Comparison of ENCODE assay signal across 8 mouse cellular contexts in the genomic region with DNA sequence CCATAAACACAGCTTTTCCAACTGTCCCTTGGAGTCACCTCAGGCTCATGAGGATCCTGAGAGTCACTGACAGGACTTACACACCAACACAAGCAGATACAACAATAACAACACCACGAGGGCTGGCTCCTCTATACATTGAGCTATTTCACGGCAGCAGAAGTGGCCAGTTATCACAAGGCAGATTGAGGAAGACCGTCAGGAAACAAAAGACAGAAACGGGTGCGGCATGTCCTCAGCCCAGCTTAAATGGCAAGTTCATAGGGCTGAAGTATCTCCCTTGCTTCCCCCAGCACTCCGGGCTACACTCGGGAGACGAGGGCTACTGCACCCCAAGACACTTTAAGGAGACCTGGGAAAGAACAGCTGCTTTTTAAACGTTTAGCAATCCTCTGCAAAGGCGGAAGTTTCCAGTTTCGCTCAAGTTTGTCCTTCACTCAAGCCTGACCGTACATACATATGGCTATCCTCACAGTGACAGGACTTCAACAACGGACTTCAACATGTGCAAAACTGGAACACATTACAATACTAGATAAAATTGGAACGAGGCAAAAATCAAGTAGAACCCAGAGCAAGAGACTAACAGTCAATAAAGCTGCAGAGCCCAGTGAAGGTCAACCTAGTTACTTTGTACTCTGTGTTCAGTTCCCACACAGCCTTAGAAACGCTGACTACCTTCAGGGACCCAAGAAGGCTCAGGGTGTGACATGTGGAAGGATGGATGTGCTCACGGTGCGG. TPM values are rescaled to one million over a fixed set of nuclear protein-coding genes. Genes with fewer than 3 reads are reported as not detected.
DNase-seq lines count a peak whose midpoint lies in the region; TF ChIP-seq lines count a peak whose summit lies in the region.
"Had no signal": no experiment of that assay in that cellular context is flagged by ENCODE, and none has a peak within 500 bp of the region (broad histone marks: within the 10 kb centered on the region; RNA-seq: fewer than 3 reads in every experiment).

No protein-coding gene starts in this region.

- TF ChIP-seq CTCF in CH12.LX (conservative IDR thresholded peaks at IDR 0.05 in 1 of 2, IDR thresholded peaks at IDR 0.05 in 1 of 2; ENCODE audit: low read depth in 2 of 2, low read length in 2 of 2): no peak

- 76% methylated on average over 17 of the region's 17 CpGs for WGBS in hindbrain, embryonic 10.5 days

- H3K4me1 ChIP-seq in CH12.LX (ENCODE audit: control insufficient read depth in 1 of 2, insufficient read depth in 2 of 2): peaks cover 42 to 57% of the 10 kb centered on the region in 2 experiments
- peaks cover 61% of the 10 kb centered on the region for H3K4me1 ChIP-seq in hindbrain, embryonic 10.5 days (replicated peaks)
- peaks cover 50% of the 10 kb centered on the region for H3K4me1 ChIP-seq in megakaryocyte, embryonic 14.5 days

- DNase-seq in CH12.LX (ENCODE audit: extremely low read depth) (no peak), MN1 (ENCODE audit: low spot score) (peak; percentile 16)
- DNase-seq in hindbrain, embryonic 10.5 days (ENCODE audit: low spot score): no peak
- DNase-seq in right cerebral cortex, postnatal 10 days (ENCODE audit: low spot score in 2 of 2): no peak
- no peak for DNase-seq in c-Kit-positive CD71-positive TER-119-positive erythroid progenitor cells, embryonic 14.5 days (ENCODE audit: low spot score)
- DNase-seq in gastrocnemius, postnatal 10 days: no peak
- DNase-seq: cerebellum, adult 9-10 months had no signal

- peak overlapping the region; percentile 68 for H3K27ac ChIP-seq in CH12.LX (ENCODE audit: insufficient read depth, low read depth)
- no peak overlapping the region for H3K27ac ChIP-seq in hindbrain, embryonic 10.5 days

- TF ChIP-seq POLR2A in CH12.LX (IDR thresholded peaks at IDR 0.05; ENCODE audit: low read depth, low read length): peak; percentile 49; the same call in 1 of the 2 replicates

- peaks cover 65% of the 10 kb centered on the region for H3K79me2 ChIP-seq in CH12.LX (replicated peaks; ENCODE audit: control insufficient read depth, extremely low read depth, insufficient read depth, poor library complexity, severe bottlenecking)

- peak overlapping the region; percentile 76 to 98 (median 76) for H3K4me3 ChIP-seq in CH12.LX (replicated peaks in 1 of 3; ENCODE audit: low read depth in 2 of 3, low read length in 2 of 3, poor library complexity in 1 of 3)
- peak overlapping the region; percentile 95 for H3K4me3 ChIP-seq in hindbrain, embryonic 10.5 days
- peak overlapping the region; percentile 89 for H3K4me3 ChIP-seq in megakaryocyte, embryonic 14.5 days (replicated peaks)

- dilution Hi-C loops in CH12.LX (cut with MboI; ENCODE audit: extremely low pct_ligation_motif_present, extremely low pct_unique_long_range_greater_than_20kb, low sequenced_read_pairs): no loop called here

- no peak; the same call in 1 of the 2 replicates for TF ChIP-seq RAD21 in CH12.LX (IDR thresholded peaks at IDR 0.05; ENCODE audit: low read depth, low read length)

- H3K27me3 ChIP-seq in CH12.LX (replicated peaks): no peaks in the 10 kb centered on the region
- H3K27me3 ChIP-seq in hindbrain, embryonic 10.5 days (ENCODE audit: insufficient read depth, poor library complexity, severe bottlenecking): no peaks in the 10 kb centered on the region
- H3K27me3 ChIP-seq in megakaryocyte, embryonic 14.5 days (replicated peaks): peaks cover 15% of the 10 kb centered on the region

- peak overlapping the region; percentile 99 for H3K9ac ChIP-seq in CH12.LX (ENCODE audit: insufficient read depth, low read depth)

- H3K36me3 ChIP-seq in CH12.LX (replicated peaks in 1 of 2; ENCODE audit: control insufficient read depth in 1 of 2, insufficient read depth in 1 of 2, low read length in 1 of 2): peaks cover 47 to 54% of the 10 kb centered on the region in 2 experiments
- H3K36me3 ChIP-seq in hindbrain, embryonic 10.5 days: peaks cover 42% of the 10 kb centered on the region
- H3K36me3 ChIP-seq in megakaryocyte, embryonic 14.5 days (replicated peaks; ENCODE audit: low read length): peaks cover 46% of the 10 kb centered on the region

- no peak for TF ChIP-seq EP300 in CH12.LX (IDR thresholded peaks at IDR 0.05; ENCODE audit: low read length)

- in situ Hi-C loops in CH12.LX (cut with MboI; ENCODE audit: low pct_ligation_motif_present, low pct_unique_long_range_greater_than_20kb, low sequenced_read_pairs): no loop called here

- H3K9me3 ChIP-seq in CH12.LX (replicated peaks; ENCODE audit: low read length): no peaks in the 10 kb centered on the region
- H3K9me3 ChIP-seq in hindbrain, embryonic 10.5 days: no peaks in the 10 kb centered on the region
- no peaks in the 10 kb centered on the region for H3K9me3 ChIP-seq in megakaryocyte, embryonic 14.5 days

- H3K4me2 ChIP-seq in CH12.LX (ENCODE audit: insufficient read depth, low read depth, poor library complexity, severe bottlenecking): peak overlapping the region; percentile 80

TF ChIP-seq in CH12.LX, 34 proteins besides CTCF, POLR2A, EP300 and RAD21:
- TF ChIP-seq TCF12 (IDR thresholded peaks at IDR 0.05; ENCODE audit: low read depth, low read length) (no peak), GABPA (IDR thresholded peaks at IDR 0.05; ENCODE audit: insufficient replicate concordance, low read depth, low read length) (no peak), MEF2A (IDR thresholded peaks at IDR 0.05; ENCODE audit: borderline replicate concordance, low read depth, low read length) (0 out of 2 replicates have a peak, but pooled peaks have one; percentile 5), SMC3 (IDR thresholded peaks at IDR 0.05; ENCODE audit: low read depth, low read length) (peak; percentile 5; the same call in 1 of the 2 replicates), SIN3A (IDR thresholded peaks at IDR 0.05; ENCODE audit: low read length) (peak; percentile 79), CHD1 (IDR thresholded peaks at IDR 0.05; ENCODE audit: low read depth, low read length) (peak; percentile 31; the same call in 1 of the 2 replicates), MXI1 (IDR thresholded peaks at IDR 0.05; ENCODE audit: low read depth, low read length) (peak; percentile 80; the same call in 1 of the 2 replicates), USF2 (conservative IDR thresholded peaks at IDR 0.05; ENCODE audit: low read depth, low read length) (no peak), HCFC1 (IDR thresholded peaks at IDR 0.05; ENCODE audit: low read depth, low read length) (no peak), POLR2AphosphoS2 (IDR thresholded peaks at IDR 0.05; ENCODE audit: low read depth, low read length) (no peak), PAX5 (IDR thresholded peaks at IDR 0.05; ENCODE audit: low read length) (no peak), ZMIZ1 (IDR thresholded peaks at IDR 0.05; ENCODE audit: low read depth, low read length) (peak; percentile 38; the same call in 1 of the 2 replicates), KAT2A (IDR thresholded peaks at IDR 0.05; ENCODE audit: insufficient replicate concordance, low read length) (no peak)
TF ChIP-seq in CH12.LX: peak in this region for 6.

RNA-seq across cellular contexts. Expression of a gene that starts 2.0 kb away (rescaled TPM):
- 56.7 and 56.9 TPM in 2 replicates for total RNA-seq in CH12.LX (2012; rRNA removed)
- total RNA-seq in CH12.LX (2014; rRNA removed): 16.0 and 17.1 TPM in 2 replicates
- 27.7 and 36.7 TPM in 2 replicates for polyA plus RNA-seq in CH12.LX (2012; ENCODE audit: insufficient read length, low read depth)
- 14.0 and 14.3 TPM in 2 replicates for polyA plus RNA-seq in hindbrain, embryonic 10.5 days (2016; fragmentation: Nextera tagmentation; extraction: Ambion mirVana)
- 8.7 and 12.8 TPM in 2 replicates for polyA plus RNA-seq in megakaryocyte, embryonic 14.5 days (2012; ENCODE audit: insufficient read depth, low replicate concordance)
- total RNA-seq in gastrocnemius, postnatal 10 days (2021): 10 to 100 TPM; 30.6 to 33.2 TPM
